Mouse (Mus musculus): ENCODE data around the gene Themis3.
A peak's percentile ranks its signal among the peaks of the same experiment; 100 is the strongest.
"Not testable (repeated sequence)": the region's sequence is repeated elsewhere in the genome, so short reads cannot be mapped to it uniquely, and the experiment has no call there.

The Themis3 gene

DNA sequence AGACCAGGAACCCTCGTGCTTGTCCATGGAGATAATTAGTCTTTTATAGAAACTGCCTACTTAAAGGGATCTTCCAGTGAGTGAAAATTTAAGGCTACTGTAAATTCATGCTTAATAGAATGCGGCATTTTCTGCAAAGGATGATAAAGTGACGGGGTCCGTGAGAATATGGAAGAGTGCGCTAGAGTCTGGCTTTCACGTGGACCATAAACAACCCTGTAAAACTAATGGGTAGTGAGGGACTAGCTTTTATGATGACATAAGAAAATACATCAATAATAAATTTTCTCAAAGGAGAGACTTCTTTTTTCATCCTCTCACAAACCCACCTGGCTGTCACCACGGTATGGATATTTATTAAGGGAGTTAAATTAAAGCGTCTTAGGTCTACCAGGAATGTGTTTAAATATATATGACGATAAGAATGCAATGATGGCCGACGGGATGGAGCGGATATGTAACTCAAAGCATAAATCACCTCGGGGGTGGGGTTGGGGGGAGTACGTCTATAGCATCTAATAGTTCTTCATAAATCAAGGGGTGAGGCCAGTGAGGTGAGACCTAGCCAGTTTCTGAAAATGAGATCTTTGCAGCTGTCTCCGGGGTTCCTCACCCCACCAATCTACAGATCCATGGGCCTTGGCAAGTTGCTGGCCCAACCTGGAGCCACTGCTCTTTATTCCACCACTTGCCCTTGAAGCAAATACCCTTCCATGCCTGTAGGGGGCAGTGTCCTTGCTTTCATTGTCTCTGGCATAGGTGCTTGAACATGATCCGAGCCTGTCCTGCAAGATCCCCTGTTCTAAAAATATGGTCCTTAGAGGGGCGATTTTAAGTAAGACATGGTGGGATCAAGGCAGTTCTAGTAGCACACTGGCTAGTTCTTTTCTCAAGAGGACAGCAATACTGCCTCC, 35.8 kb downstream of the Themis3 start:
- no peak for ATAC-seq (ENCODE audit: low TSS enrichment)

DNA sequence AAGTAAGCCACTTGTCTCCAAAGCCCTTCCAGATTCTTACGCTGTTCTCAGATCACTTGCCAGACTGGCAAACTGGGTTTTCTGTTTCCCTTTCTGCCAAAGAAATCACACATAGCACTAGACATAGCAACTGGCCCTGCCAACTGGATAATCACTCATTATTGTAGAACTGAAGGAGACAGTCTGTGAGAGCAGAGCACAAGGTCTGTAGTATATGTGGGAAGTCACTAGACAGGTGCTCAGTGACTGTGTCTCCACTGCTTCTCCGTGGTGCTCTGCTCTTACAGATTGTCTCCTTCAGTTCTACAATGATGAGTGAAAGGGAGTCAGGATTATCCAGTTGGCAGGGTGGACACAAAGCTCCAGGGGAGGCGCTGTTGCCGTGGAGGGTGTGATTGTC, 41.7 kb downstream of the Themis3 start:
- ATAC-seq (ENCODE audit: low TSS enrichment), result no peak

DNA sequence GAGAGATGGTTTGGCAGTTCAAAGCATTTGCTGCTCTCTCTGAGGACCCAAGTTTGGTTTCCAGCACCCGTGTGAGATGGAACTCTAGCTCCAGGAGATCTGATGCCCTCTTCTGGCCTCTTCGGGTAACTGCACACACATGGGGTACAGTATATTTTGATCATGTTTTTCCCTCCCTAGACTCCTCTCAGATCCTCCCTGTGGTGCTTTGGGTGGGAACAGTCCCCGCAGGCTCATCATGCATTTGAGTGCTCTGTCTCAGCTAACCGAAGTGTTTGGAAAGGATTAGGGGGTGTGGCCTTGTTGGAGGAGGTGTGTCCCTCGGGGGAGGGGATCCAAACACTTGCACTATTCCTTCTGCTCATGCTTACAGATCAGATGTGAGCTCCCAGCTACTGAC, 43.9 kb downstream of the Themis3 start:
- no peak for ATAC-seq (ENCODE audit: low TSS enrichment)

DNA sequence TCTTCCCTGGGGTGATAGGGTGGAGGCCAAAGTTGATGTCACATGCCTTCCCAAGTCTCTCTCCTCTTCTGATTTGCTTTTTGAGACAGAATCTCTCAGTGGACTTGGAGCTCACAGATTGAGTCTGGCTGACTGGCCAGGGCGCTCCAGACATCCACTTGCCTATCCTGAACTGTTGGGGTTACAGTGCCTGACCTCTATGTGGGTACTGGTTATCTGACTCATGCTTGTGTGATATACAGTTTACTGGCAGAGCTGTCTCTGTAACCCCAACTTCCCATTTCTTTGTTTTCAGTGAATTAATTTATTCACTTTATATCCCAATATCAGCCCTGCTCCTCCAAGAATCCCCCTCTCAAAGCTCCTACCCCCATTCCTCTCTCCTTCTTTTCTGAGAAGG, 62.1 kb downstream of the Themis3 start:
- ATAC-seq (ENCODE audit: low TSS enrichment), result no peak

GRCm38 (mm10) chr17:66523396-66523795, 71.0 kb downstream of the Themis3 start:
- no peak for ATAC-seq (ENCODE audit: low TSS enrichment)

- ATAC-seq (ENCODE audit: low TSS enrichment), result not testable (repeated sequence)
Measured at GRCm38 (mm10) chr17:66522631-66523030, 71.8 kb downstream of the Themis3 start.

- peak; percentile 96 for ATAC-seq (ENCODE audit: low TSS enrichment)
Measured at GRCm38 (mm10) chr17:66519554-66520553, 74.6 kb downstream of the Themis3 start, which contains the start of gene Rab12. Gene Rab12 (minus strand): TSS chr17:66519729.

GRCm38 (mm10) chr17:66518877-66519553, 75.4 kb downstream of the Themis3 start:
- ATAC-seq (ENCODE audit: low TSS enrichment), result peak; percentile 16

DNA sequence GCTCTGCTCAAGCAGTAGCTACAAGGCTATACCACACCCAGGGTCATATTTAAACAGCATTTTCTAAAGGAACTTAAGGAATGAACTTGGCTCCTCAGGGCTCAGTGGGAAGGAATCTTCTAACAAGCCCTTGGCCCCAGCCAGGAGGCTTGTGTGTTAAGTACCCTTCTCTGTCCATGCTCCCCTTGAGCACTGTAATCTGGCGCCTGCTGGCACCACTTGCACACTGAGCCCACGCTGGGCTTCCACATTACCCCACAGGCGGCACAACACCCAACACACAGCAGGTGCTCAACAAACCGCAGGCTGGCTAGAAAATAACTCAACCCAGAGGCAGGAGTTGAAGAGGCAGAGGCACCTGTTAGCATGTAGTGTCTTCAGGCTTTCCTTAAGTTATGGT, 77.5 kb downstream of the Themis3 start:
- 0 out of 2 replicates have a peak, but pooled peaks have one; percentile 18 for ATAC-seq (ENCODE audit: low TSS enrichment)

DNA sequence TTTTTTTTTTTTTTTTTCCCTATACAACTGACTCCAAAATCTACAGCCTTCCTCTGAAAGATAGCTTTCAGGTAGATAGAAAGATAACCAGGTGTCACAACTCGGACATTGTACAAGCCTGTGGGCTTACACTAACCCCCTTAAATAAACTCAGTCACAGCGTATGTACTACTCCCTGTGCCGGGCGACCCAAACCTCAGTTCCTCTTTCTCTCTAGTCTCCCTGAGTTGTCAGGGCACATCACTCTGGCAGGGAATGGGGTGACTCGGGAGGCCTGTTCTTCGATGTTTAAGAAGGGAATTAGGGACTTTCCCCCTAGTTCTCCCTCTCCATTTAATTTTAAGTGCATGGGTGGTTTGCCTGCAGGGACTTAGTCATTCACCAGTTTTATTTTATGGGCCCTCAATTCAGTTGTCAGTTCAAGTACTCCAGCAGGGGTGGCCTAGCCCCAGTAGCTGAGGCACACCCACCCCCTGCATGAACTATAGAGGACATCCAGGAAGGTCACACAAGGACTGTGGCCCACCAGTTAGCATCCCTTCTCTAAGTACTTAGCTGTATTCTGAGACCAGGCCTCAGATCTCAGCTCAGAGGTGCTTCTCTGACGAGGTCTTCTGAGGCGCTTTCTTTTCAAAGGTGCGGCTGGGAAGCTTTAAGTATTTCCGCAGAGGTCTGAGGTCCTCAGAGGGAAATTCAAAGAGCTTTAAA, 80.0 kb downstream of the Themis3 start:
- ATAC-seq (ENCODE audit: low TSS enrichment), result no peak

DNA sequence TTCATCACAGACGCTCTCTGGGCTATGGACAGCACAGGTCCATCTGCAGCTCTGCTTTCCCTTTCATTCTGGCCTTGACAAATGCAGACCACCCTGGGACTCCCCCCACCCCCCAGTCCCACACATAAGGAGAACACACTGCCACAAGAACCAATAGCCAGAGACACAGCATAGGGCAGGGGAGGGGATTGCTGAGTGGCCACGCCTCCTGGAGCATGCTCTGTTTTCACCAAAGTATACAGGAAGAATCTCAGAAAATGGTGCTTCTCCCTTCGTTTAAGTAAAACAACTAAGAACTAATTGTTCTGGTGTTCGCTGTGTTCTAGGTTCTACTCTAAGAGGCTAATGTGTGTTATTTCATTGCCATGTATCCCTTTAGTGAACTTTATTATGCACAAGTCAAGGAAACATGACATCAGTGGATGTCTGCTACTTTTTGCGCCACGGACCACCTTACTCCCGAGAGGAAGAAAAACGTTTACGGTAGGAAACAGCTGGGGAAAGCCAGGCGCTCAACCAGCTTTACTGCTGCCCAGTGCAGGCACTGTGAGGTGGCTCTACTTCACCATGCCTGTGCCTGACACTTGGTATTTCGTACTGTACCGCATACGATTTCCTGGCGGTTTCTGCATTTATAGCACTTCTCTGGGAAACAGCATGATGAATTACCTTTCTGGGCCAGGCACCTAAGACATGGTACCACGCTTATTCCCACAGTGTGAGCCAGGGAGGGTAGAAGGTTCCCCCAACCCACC, 82.0 kb downstream of the Themis3 start:
- no peak for ATAC-seq (ENCODE audit: low TSS enrichment)

DNA sequence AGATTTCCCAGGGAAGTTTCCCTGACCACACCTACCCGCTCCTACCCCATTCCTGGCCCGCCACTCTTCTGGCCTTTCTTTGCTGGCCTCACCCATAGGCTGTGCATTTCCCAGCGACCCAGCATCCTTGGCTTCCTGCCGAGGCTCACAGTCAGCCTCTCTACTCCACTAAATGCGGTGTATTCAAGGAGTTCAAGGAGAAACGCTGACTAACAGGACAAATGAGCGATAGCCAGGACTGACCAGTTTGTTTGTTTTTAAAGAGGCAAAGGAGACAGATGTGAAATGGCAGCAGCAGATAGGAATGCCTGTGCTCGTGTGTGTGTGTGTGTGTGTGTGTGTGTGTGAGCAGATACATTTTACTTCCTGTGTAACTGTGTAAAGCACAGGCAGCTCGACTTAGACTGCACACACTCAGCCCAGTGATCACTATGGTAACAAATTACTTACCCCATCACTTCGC, 84.2 kb downstream of the Themis3 start:
- 0 out of 2 replicates have a peak, but pooled peaks have one; percentile 1 for ATAC-seq (ENCODE audit: low TSS enrichment)

DNA sequence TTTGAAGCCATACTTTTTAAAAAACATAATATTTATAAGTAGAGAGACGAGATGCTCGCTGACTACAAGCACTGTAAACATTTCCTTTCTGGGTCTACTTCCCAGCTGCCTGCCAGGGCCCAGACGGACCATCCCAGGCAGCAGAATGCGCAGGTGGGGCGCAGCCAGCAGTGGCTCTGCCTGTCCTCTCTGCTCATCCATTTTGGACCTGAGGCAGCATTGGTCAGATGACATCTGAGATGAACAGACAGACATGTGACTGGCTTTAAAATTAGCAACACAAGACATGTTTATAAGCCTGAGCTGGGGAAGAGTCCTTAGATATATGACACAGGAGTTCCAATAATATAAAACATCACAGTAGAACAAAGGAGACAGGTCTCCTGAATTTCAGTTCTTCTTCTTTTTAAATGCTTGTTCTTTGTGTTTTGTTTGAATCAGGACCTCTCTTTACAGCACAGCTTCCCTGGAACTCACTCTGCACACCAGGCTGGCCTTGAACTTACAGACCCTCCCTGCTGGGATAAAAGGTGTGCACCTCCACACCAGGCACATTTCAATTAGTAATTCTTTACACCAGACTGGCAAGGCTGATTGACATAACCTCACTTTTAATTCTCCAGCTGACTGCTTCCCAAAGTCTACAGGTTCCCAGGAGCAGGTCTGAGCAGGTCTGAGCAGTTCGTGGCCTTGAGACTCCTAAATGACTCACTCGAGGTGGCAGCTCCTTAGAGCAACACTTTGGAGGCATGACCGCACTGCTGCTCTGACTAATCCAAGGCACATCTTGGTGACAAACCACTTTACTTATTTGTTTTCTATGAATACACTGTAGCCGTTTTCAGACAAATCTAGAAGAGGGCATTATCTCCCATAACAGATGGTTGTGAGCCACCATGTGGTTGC, 87.1 kb downstream of the Themis3 start:
- ATAC-seq (ENCODE audit: low TSS enrichment), result no peak

DNA sequence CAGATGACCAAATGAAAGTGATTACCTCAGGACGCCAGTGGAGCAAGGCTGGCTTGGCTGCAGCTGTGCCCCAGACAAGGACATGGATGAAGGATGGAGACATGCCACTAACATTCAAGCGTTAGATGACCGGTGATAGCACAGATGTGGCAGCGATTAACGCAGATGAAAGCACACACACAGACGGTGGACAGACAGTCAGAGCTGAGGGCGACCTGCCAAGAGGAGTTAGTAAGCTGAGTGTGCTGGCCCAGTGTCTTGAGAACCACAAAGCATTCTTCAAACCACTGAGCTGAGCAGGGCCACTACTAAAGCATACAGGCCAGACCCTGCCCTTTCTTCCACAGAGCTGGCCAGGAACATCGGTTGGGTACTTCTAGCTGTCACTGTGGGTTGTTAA, 89.5 kb downstream of the Themis3 start:
- ATAC-seq (ENCODE audit: low TSS enrichment), result no peak
